Mouse (Mus musculus): ENCODE results near the gene Zfp202. TPM values are rescaled to one million over a fixed set of nuclear protein-coding genes. Genes with fewer than 3 reads are reported as not detected.

Gene Zfp202
- total and polyA plus RNA-seq, 2 experiments from 2014 or later = 6.6 to 9.3 TPM

- no peak for ATAC-seq
- peak overlapping the region; percentile 85 for H3K4me3 ChIP-seq (ENCODE audit: low read depth, low read length)
- no peaks in the 10 kb centered on the region for H3K27me3 ChIP-seq (ENCODE audit: insufficient read depth, low read length)
- DNase-seq = no peak
- H3K9ac ChIP-seq = peak overlapping the region; percentile 77; the same call in 1 of the 2 replicates
- H3K27ac ChIP-seq (ENCODE audit: low read depth, low read length) = peak overlapping the region; percentile 71; the same call in 1 of the 2 replicates
- 94% methylated on average over 8 of the region's 9 CpGs for WGBS
- no peaks in the 10 kb centered on the region for H3K36me3 ChIP-seq (ENCODE audit: insufficient read depth)
- H3K9me3 ChIP-seq (ENCODE audit: low read length) = no peaks in the 10 kb centered on the region
- no peak for TF ChIP-seq CTCF (IDR thresholded peaks at IDR 0.05; ENCODE audit: low read depth)
- peak overlapping the region; percentile 91 for H3K4me2 ChIP-seq (ENCODE audit: low read depth)
- H3K4me1 ChIP-seq (ENCODE audit: insufficient read depth) = peaks cover 17% of the 10 kb centered on the region; the same call in 1 of the 2 replicates
Observed at GRCm38 (mm10) chr9:40191086-40191876, 835 bp upstream of the Zfp202 start.

GRCm38 (mm10) chr9:40195981-40196380, 3.9 kb downstream of the Zfp202 start:
- H3K4me1 ChIP-seq (ENCODE audit: insufficient read depth) = peaks cover 17% of the 10 kb centered on the region; the same call in 1 of the 2 replicates
- DNase-seq = no peak
- 93% methylated on average over 3 of the region's 3 CpGs for WGBS
- ATAC-seq = no peak
- no peaks in the 10 kb centered on the region for H3K36me3 ChIP-seq (ENCODE audit: insufficient read depth)
- H3K9me3 ChIP-seq (ENCODE audit: low read length) = no peaks in the 10 kb centered on the region
- no peak overlapping the region for H3K27ac ChIP-seq (ENCODE audit: low read depth, low read length)
- no peak overlapping the region for H3K4me3 ChIP-seq (ENCODE audit: low read depth, low read length)
- TF ChIP-seq CTCF (IDR thresholded peaks at IDR 0.05; ENCODE audit: low read depth) = no peak
- H3K9ac ChIP-seq = no peak overlapping the region
- no peaks in the 10 kb centered on the region for H3K27me3 ChIP-seq (ENCODE audit: insufficient read depth, low read length)
- H3K4me2 ChIP-seq (ENCODE audit: low read depth) = no peak overlapping the region

- whole genome bisulfite sequencing = 88% methylated on average over 5 of the region's 5 CpGs
- H3K4me1 ChIP-seq (ENCODE audit: insufficient read depth) = no peaks in the 10 kb centered on the region
Observed at GRCm38 (mm10) chr9:40206546-40206950, 14.4 kb downstream of the Zfp202 start.

DNA sequence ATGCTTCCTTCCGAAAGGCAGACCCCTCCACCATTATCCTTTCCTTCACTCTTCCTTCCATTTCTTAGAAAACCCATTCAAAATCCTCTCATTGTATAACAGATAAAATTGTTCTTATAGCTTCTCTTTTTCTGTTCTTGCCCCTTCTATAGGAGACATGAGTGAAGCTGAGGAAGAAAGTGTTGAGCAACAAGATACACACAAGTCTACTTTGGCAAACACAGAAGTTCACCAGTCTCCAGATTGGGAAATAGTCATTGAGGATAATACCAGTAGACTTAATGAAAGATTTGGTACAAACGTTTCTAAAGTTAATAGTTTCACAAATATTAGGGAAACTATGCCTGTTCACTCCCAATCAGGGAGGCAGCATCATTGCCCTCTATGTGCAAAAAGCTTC, 18.6 kb downstream of the Zfp202 start:
- ATAC-seq (no peak), DNase-seq (no peak)
- no peaks in the 10 kb centered on the region for H3K9me3 ChIP-seq (ENCODE audit: low read length)
- H3K4me2 ChIP-seq (ENCODE audit: low read depth) = no peak overlapping the region
- no peak overlapping the region for H3K9ac ChIP-seq
- TF ChIP-seq CTCF (IDR thresholded peaks at IDR 0.05; ENCODE audit: low read depth) = no peak
- WGBS = 93% methylated on average over 2 of the region's 2 CpGs
- H3K36me3 ChIP-seq (ENCODE audit: insufficient read depth) = peaks cover 63% of the 10 kb centered on the region
- H3K4me3 ChIP-seq (ENCODE audit: low read depth, low read length) = no peak overlapping the region
- H3K4me1 ChIP-seq (ENCODE audit: insufficient read depth) = no peaks in the 10 kb centered on the region
- H3K27ac ChIP-seq (ENCODE audit: low read depth, low read length) = no peak overlapping the region
- no peaks in the 10 kb centered on the region for H3K27me3 ChIP-seq (ENCODE audit: insufficient read depth, low read length)

More at GRCm38 (mm10) chr9:40206546-40206950, 14.4 kb downstream of the Zfp202 start:
- no peaks in the 10 kb centered on the region for H3K9me3 ChIP-seq (ENCODE audit: low read length)
- H3K27ac ChIP-seq (ENCODE audit: low read depth, low read length) = no peak overlapping the region
- TF ChIP-seq CTCF (IDR thresholded peaks at IDR 0.05; ENCODE audit: low read depth) = no peak
- H3K4me2 ChIP-seq (ENCODE audit: low read depth) = no peak overlapping the region
- ATAC-seq (no peak), DNase-seq (no peak)
- H3K27me3 ChIP-seq (ENCODE audit: insufficient read depth, low read length) = no peaks in the 10 kb centered on the region
- no peak overlapping the region for H3K4me3 ChIP-seq (ENCODE audit: low read depth, low read length)
- peaks cover 45% of the 10 kb centered on the region for H3K36me3 ChIP-seq (ENCODE audit: insufficient read depth)
- no peak overlapping the region for H3K9ac ChIP-seq

DNA sequence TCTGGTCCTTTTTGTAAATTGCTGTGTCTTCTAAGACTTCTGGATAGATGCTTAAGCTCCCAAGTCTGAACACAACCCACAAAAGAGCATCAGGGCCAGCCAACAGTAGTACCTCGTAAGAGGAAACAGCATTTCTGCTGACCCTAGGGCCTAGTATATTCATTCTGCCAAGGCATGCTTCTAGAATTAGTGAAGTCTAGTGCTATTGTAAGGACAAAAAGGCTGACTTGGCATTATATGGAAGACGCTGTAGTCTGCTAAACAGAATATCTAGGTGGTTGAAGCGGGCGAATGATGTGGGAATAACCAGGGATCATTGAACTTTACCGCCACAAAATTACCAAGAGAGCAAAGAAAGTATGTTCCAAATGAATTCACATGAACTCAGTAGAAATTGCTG, 21.9 kb downstream of the Zfp202 start:
- H3K9ac ChIP-seq = no peak overlapping the region
- H3K4me3 ChIP-seq (ENCODE audit: low read depth, low read length) = no peak overlapping the region
- no peaks in the 10 kb centered on the region for H3K27me3 ChIP-seq (ENCODE audit: insufficient read depth, low read length)
- no peak for TF ChIP-seq CTCF (IDR thresholded peaks at IDR 0.05; ENCODE audit: low read depth)
- H3K4me2 ChIP-seq (ENCODE audit: low read depth) = no peak overlapping the region
- no peaks in the 10 kb centered on the region for H3K9me3 ChIP-seq (ENCODE audit: low read length)
- H3K36me3 ChIP-seq (ENCODE audit: insufficient read depth) = peaks cover 40% of the 10 kb centered on the region
- H3K4me1 ChIP-seq (ENCODE audit: insufficient read depth) = no peaks in the 10 kb centered on the region
- DNase-seq (no peak), ATAC-seq (no peak)
- whole genome bisulfite sequencing = 98% methylated on average over 5 of the region's 5 CpGs
- no peak overlapping the region for H3K27ac ChIP-seq (ENCODE audit: low read depth, low read length)

DNA sequence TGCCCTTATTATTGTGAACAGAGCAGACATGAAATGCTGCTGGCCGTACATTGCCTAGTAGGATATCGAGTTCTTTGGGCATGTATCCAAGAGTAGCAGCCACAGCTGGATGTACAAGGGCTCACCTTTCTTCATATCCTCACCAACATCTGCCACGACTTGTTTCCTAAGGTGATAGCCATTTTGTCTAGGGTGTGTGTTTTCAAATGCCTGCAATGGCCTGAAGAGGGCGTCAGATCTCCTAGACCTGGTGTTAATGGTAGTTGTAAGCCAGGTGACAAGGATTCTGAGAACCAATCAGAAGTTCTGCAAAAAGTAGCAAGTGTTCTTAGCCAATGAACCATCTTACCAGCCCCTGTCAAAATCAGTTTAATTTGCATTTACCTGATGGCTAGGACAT, 24.5 kb downstream of the Zfp202 start:
- 67% methylated on average over 4 of the region's 4 CpGs for WGBS
- DNase-seq = no peak
- Histone ChIP-seq H3K4me2 (ENCODE audit: low read depth) (no peak overlapping the region), H3K4me1 (ENCODE audit: insufficient read depth) (no peaks in the 10 kb centered on the region), H3K9ac (no peak overlapping the region), H3K27me3 (ENCODE audit: insufficient read depth, low read length) (no peaks in the 10 kb centered on the region), H3K4me3 (ENCODE audit: low read depth, low read length) (no peak overlapping the region), H3K36me3 (ENCODE audit: insufficient read depth) (peaks cover 16% of the 10 kb centered on the region), H3K27ac (ENCODE audit: low read depth, low read length) (no peak overlapping the region), H3K9me3 (ENCODE audit: low read length) (no peaks in the 10 kb centered on the region)
- no peak for TF ChIP-seq CTCF (IDR thresholded peaks at IDR 0.05; ENCODE audit: low read depth)
- no peak for ATAC-seq

GRCm38 (mm10) chr9:40224289-40224688, 32.2 kb downstream of the Zfp202 start:
- Histone ChIP-seq H3K27me3 (ENCODE audit: insufficient read depth, low read length) (no peaks in the 10 kb centered on the region), H3K9ac (no peak overlapping the region), H3K36me3 (ENCODE audit: insufficient read depth) (no peaks in the 10 kb centered on the region), H3K9me3 (ENCODE audit: low read length) (no peaks in the 10 kb centered on the region), H3K4me3 (ENCODE audit: low read depth, low read length) (no peak overlapping the region), H3K27ac (ENCODE audit: low read depth, low read length) (no peak overlapping the region), H3K4me1 (ENCODE audit: insufficient read depth) (no peaks in the 10 kb centered on the region; the same call in 1 of the 2 replicates), H3K4me2 (ENCODE audit: low read depth) (no peak overlapping the region)
- peak; percentile 54 for TF ChIP-seq CTCF (IDR thresholded peaks at IDR 0.05; ENCODE audit: low read depth)
- WGBS = 68% methylated on average over 4 of the region's 4 CpGs
- no peak for DNase-seq
- ATAC-seq = no peak
